Mouse (Mus musculus) brain, embryonic 14.5 days (tissue): ENCODE measurements at regions not wholly inside any gene's neighbourhood (a gene's known extent, or its start where the extent isn't known, plus 50 kb on each side); places are given as distances from the start of the nearest gene placed in this dataset.

Experiments used
- CTCF ChIP-seq: fragments of 200-500 bp; IDR thresholded peaks from 2 replicates; pipeline ENCODE4 v1.5.1; 2012; ENCODE audit warnings: inconsistent platforms, mild to moderate bottlenecking, moderate library complexity, borderline replicate concordance; ENCODE audit not compliant: insufficient read depth, insufficient read length; ENCODE audit errors: extremely low read depth
- POLR2A ChIP-seq: fragments of 200-500 bp; IDR thresholded peaks from 2 replicates; pipeline ENCODE4 v1.6.1; 2012; ENCODE audit warnings: mild to moderate bottlenecking, inconsistent platforms, borderline replicate concordance; ENCODE audit not compliant: poor library complexity, insufficient read depth, insufficient read length, severe bottlenecking; ENCODE audit errors: extremely low read depth

DNA sequence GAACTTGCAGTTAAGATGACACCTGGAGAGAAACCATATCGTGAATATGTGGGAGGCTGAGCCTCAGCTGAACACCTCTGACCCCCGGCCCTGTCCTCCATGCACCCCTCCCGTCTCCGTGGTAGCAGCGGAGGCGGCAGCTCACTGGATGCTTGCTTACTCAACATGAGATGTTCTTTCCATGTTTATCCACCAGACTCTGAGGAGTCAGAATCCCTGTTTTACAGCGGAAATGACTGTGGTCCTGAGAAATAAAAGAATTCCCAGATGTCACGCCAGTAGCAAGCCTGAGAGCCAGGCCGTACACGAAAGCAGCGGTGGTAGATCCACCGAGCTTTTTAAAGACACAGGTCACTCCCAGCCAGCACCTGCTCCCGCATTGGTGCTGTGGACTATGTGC lies 462.4 kb upstream of the Tbx3 start:
- TF ChIP-seq POLR2A: no peak
- TF ChIP-seq CTCF: no peak
